Mouse (Mus musculus): ENCODE results near the gene Tubg2.
A peak's percentile ranks its signal among the peaks of the same experiment; 100 is the strongest.
"Not testable (repeated sequence)": the region's sequence is repeated elsewhere in the genome, so short reads cannot be mapped to it uniquely, and the experiment has no call there.

Gene Tubg2

DNA sequence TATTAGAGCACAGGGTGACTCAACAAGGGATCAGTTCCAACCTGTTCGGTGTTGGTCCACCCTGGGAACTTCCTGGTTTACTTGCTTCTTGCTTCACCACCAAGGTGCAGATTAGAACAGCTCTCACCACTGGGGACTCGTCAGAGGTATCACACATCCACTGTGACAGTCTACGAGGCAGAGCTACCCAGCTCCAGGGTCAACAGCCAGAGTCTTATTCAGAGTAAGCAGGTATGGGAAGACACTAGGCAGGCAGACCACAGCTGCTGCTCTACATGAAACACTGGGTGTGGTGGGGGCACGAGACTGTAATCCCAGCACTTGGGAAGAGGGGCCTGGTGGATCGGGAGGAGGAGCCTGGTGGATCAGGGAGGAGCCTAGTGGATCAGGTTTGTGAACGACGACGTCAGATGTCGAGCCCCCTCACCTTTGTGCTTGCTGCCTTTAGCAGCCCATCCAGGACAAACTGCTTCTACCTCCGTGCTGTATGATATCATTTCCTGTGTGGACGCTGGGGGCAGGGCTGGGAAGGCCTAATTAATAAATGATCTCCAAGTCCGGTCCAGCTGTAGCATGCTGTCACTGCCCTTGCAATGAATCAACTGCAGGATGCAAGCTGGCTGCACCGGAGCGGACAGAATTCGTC, 17.0 kb upstream of the Tubg2 start:
- DNase-seq (ENCODE audit: low spot score), result no peak

DNA sequence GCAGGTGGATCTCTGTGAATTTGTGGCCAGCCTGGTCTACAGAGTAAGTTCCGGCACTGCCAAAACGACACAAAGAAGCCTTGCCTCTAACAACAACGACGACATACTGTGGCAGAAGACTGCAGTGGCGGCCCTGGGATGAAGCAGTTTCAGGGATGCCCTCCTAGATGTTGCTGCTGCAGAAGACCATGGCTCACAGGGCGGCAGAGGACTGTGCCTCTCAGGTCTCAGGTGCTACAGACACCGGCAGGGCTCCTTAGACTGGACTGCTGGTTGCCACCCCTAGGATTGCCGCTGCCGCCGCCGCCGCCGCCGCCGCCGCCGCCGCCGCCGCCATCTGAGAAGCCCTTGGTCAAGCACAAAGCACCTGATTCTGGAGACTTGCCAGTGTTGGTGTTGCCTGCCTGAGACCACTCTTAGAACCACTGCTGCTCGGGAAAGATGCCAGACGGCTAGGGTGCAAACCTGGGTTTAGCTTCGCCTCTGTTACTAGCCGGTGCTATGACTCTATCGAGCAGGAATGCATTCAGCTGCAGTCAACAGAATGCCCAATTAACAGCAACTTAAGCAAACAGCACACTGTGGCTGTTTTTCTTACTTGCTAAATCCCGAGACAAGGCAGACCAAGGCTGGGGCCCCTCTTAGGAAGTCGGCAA, 15.4 kb upstream of the Tubg2 start:
- no peak for DNase-seq (ENCODE audit: low spot score)

DNA sequence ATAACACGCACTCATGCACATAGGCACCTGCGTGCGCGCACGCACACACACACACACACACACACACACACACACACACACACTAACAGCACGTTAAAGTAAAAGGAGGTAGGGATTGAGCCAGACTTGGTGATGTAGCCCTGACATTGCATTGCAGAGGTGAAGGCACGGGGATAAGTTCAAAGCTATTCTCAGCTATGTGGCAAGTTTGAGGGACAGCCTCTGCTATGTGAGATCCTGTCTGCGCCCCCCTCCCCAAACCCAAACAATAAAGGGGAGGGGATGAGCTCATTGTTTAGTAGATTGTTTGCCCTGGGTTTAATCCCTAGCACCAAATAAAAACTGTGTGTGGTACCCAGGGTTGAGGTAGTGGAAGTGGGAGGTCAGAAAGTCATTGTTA, 14.6 kb upstream of the Tubg2 start:
- no peak for DNase-seq (ENCODE audit: low spot score)

GRCm38 (mm10) chr11:101142215-101142967, 13.3 kb upstream of the Tubg2 start:
- no peak for DNase-seq (ENCODE audit: low spot score)

DNA sequence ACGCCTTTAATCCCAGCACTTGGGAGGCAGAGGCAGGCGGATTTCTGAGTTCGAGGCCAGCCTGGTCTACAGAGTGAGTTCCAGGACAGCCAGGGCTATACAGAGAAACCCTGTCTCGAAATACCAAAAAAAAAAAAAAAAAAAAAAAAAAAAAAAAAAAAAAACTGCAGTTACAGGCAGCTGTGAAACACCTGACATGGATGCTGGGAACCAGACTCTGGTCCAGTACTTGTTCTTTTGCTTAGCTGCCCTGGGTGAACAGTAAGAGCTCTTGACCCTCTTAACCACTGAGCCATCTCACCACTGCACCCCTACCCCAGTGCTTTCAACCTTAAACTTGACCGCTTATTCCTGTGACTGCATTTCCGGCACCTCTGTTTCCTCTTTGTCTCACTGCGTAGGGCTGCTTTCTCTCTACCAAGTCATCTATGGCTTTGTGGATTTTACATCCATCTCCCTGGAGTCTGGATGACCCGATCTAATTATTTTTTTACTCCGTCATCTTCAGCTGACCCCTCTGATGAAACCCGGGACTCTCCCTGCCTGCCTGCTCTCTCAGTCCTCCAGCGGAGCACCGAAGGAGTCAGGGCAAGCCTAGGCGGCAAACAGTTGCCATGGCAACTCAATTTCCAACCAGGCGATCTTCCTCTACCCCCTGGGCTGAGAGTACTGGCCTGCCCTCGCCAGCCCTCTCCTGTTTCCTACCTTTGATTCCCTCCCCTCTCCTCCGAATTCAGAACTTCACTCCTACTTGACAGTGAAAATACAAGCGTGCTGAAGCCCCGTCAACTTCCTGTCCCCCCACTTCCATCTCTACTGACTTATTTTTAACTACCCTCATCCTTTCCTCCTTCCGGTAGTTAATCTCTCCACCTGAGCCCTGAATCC, 12.1 kb upstream of the Tubg2 start:
- DNase-seq (ENCODE audit: low spot score), result peak; percentile 34

DNA sequence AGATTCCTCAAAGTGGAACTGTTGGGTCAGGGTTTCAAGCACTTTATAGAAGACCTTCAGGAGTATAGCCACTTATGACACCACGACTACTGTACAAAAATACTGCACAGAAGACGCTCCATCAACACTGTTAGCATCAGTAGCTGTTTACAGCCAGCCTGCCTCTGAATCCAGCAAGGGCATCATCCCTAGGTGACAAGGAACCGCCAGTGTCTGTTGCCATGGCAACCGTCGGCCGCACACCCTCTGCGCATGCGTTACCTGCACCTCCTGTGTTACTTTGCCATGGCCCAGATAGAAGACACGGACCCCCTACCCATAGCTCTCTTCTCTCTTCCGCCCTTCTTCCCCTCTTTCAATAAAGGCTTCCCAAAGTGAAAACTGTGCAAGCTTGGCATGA, 9.3 kb upstream of the Tubg2 start:
- DNase-seq (ENCODE audit: low spot score), result no peak

- DNase-seq (ENCODE audit: low spot score), result no peak
Measured at GRCm38 (mm10) chr11:101148751-101149150, 7.0 kb upstream of the Tubg2 start.

DNA sequence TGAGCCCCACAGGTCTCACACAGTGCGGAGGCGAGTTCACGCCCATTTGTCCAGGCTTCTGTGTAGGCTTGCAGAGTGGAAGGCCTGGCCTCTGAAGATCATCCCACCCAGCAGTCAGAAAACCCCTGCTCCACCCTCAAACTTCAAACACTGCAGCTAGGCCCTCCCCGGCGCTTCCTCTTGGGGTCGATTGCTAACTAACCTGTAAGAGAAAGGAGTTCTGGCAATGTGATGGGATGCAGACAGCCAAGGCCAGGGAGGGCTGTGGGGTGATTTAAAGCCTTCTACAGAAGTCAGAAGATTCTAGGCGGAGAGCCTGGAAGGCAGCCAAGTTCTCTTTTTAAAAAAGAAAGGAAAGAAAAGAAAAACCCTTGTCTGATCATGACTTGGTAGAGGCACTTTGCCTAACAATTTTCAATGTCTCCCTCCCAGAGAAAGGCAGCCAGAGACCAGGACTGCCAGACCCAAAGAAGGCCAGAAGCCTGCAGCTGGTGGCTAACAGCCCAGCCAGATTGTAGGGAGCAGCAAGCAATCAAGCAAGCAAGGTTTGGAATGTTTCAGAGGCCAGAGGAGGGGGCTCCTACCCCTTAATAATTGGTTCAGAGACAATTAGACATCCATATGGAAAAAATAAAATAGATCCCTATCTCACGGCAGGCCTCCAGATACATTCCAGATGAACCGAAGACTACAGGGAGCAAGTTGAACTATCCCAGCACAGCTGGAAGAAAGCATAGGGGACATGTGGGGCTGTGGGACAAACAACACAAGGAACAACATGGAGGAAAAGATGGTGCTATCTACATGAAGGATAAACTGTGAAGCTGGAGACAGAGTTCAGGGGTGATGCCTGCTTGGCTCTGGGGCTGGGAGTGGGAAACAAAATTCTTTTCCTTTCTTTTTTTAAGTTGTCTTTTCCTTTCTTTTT, 6.3 kb upstream of the Tubg2 start:
- DNase-seq (ENCODE audit: low spot score), result no peak

- DNase-seq (ENCODE audit: low spot score), result no peak
Measured at GRCm38 (mm10) chr11:101151063-101151462, 4.6 kb upstream of the Tubg2 start.

DNA sequence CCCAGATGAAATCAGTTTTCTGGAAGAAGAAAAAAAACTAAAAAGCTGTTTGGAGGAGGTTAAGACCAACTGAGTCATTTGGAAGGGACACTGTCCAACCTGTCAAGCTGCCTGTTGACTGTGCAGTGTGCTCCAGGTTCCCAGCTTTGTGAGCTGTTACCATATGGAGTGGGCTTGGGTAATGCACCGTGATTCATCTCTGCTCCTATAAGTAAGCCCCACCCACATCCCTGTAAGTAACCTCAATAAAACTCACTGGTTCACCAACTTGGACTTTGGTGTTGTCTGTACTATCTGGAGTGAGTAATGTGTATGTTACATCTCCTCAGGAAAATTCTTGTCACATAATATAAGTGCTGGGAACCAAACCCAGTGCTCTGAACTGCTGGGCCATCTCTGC, 2.9 kb upstream of the Tubg2 start:
- DNase-seq (ENCODE audit: low spot score), result no peak

DNA sequence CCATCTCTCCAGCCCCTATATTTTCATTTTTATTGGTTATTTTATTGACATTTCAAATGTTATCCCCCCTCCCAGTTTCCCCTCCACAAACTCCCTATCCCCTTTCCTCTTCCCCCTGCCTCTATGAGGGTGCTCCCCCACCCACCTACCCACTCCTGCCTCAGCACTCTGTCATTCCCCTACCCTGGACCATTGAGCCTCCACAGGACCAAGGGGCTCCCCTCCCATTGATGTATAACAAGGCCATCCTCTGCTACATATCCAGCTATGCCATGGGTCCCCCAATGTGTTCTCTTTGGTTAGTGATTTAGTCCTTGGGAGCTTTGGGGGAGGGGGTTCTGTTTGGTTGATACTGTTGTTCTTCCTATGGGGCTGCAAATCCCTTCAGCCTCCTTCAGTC, 1.1 kb upstream of the Tubg2 start:
- DNase-seq (ENCODE audit: low spot score), result no peak

GRCm38 (mm10) chr11:101155151-101155550, 556 bp upstream of the Tubg2 start:
- DNase-seq (ENCODE audit: low spot score), result no peak

DNA sequence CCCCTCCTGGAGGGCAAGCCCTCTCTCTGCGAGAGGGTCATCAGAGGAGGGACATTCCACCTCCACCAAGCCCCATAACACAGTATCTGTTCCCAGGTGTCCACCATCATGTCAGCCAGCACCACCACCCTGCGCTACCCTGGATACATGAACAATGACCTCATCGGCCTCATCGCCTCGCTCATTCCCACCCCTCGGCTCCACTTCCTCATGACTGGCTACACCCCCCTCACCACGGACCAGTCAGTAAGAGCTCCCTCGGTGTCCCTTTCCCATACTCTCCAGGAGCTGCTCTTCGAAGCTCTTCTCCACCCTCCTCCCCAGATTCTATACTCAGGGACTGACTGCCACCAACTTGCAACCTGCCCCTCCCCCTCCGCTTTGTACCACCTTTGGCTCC, 4.4 kb downstream of the Tubg2 start:
- DNase-seq (ENCODE audit: low spot score), result not testable (repeated sequence)

GRCm38 (mm10) chr11:101160981-101161505, 5.3 kb downstream of the Tubg2 start:
- not testable (repeated sequence) for DNase-seq (ENCODE audit: low spot score)

DNA sequence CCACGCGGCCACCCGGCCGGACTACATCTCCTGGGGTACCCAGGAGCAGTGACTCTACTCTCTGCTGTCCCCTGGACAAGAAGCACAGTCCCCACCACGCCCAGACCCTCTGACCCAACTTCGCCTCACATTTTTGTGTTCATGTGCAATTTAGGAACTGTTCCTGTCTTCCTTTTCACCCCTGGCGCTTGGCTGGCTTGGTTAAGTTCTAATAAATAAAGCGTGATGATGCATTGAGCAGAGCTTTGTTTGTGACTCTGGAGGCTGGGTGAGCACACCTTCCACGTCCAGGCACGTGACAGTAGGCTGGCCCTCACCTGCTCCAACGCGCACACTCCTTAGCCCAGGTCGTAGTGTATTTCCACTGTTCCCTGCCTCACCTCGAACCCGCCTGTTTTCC, 5.8 kb downstream of the Tubg2 start:
- no peak for DNase-seq (ENCODE audit: low spot score)

DNA sequence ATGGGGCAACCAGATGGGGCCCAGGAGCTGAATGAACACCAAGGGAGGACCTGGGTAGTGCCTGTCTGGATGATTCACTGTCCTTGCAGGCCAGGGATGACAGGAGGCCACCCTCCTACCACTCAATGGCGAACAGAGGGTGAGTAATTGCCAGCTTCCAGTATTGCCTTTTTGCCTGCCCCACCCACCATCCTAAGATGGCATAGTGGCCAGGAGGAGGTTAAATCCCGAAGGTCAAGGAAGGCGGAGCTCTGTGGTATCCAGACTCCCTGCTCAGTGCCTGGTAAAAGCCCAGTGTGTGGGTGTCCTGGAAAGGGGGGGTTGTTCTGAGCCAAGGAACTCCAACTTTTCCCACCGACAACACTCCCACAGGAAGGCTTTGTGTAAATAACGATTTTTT, 6.6 kb downstream of the Tubg2 start:
- DNase-seq (ENCODE audit: low spot score), result no peak

- DNase-seq (ENCODE audit: low spot score), result no peak
Measured at GRCm38 (mm10) chr11:101162772-101163171, 7.1 kb downstream of the Tubg2 start.

GRCm38 (mm10) chr11:101163476-101164350, 8.0 kb downstream of the Tubg2 start:
- no peak for DNase-seq (ENCODE audit: low spot score)

DNA sequence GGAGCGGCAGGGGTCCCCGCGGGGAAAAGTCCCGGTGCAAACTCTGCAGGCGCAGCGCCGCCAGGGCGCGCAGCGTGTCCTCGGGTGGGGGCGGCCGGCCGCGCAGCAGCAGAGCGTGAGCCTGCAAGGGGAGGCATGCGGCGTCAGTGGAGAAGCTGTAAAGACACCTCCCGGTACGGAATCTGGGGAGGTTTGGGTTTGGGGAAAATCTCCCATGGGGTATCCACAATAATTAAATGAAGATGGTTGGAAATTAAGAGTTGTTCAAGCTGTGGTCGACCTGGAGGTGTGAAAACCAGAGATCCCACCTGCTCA, 8.6 kb downstream of the Tubg2 start:
- no peak for DNase-seq (ENCODE audit: low spot score)
